Mouse (Mus musculus): ENCODE data around the gene Iqschfp. TPM values are rescaled to one million over a fixed set of nuclear protein-coding genes. Genes with fewer than 3 reads are reported as not detected.

The Iqschfp gene
- polyA plus RNA-seq, 1 experiment, result not detected

GRCm38 (mm10) chr3:68492513-68492912 lies 600.5 kb downstream of the Iqschfp start:
- Histone ChIP-seq H3K36me3 (ENCODE audit: control insufficient read depth, insufficient read depth, low read length) (no peaks in the 10 kb centered on the region), H3K4me1 (replicated peaks; ENCODE audit: control insufficient read depth, insufficient read depth, low read length) (no peaks in the 10 kb centered on the region; the same call in 1 of the 2 replicates), H3K27ac (ENCODE audit: control insufficient read depth, insufficient read depth, low read length) (no peak overlapping the region), H3K4me3 (ENCODE audit: control insufficient read depth, insufficient read depth, low read length) (no peak overlapping the region), H3K27me3 (ENCODE audit: control insufficient read depth, insufficient read depth, low read length) (peaks cover 8% of the 10 kb centered on the region; the same call in 1 of the 2 replicates)
- WGBS, result 79% methylated on average over 3 of the region's 3 CpGs
- no peak for DNase-seq
- TF ChIP-seq POLR2A (IDR thresholded peaks at IDR 0.05; ENCODE audit: control insufficient read depth, extremely low read depth, insufficient read depth, low read length, poor library complexity) (no peak), CTCF (IDR thresholded peaks at IDR 0.05; ENCODE audit: borderline replicate concordance, control insufficient read depth, extremely low read depth, insufficient read depth, low read length, poor library complexity) (no peak)

DNA sequence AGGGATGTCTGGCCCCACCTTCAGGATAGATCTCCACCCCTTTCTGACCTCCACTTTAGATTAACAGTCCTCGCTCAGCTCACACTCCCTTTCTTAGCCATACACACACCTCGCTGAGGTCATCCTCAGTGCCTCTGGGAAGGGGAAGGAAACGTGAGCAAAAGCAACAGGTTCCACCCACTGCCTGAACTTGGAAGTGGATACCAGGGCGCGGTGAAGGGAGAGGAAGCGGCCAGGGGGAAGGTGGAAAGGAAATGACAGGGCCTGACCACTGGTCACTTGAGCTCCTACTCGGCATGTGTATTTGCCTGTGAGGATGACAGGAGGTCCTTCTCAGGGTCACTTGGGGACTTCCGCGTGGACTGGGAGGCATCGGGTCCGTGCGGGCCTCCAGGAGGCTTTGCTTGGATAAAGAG lies 601.1 kb downstream of the Iqschfp start:
- H3K27me3 ChIP-seq (ENCODE audit: control insufficient read depth, insufficient read depth, low read length), result peaks cover 8% of the 10 kb centered on the region; the same call in 1 of the 2 replicates
- WGBS, result 4% methylated on average over 12 of the region's 12 CpGs
- no peak overlapping the region for H3K27ac ChIP-seq (ENCODE audit: control insufficient read depth, insufficient read depth, low read length)
- H3K36me3 ChIP-seq (ENCODE audit: control insufficient read depth, insufficient read depth, low read length), result no peaks in the 10 kb centered on the region
- no peak for TF ChIP-seq CTCF (IDR thresholded peaks at IDR 0.05; ENCODE audit: borderline replicate concordance, control insufficient read depth, extremely low read depth, insufficient read depth, low read length, poor library complexity)
- no peak for TF ChIP-seq POLR2A (IDR thresholded peaks at IDR 0.05; ENCODE audit: control insufficient read depth, extremely low read depth, insufficient read depth, low read length, poor library complexity)
- H3K4me3 ChIP-seq (ENCODE audit: control insufficient read depth, insufficient read depth, low read length), result peak overlapping the region; percentile 28
- DNase-seq, result no peak
- H3K4me1 ChIP-seq (replicated peaks; ENCODE audit: control insufficient read depth, insufficient read depth, low read length), result no peaks in the 10 kb centered on the region; the same call in 1 of the 2 replicates

GRCm38 (mm10) chr3:68493586-68494295 lies 601.7 kb downstream of the Iqschfp start:
- Histone ChIP-seq H3K4me1 (replicated peaks; ENCODE audit: control insufficient read depth, insufficient read depth, low read length) (no peaks in the 10 kb centered on the region; the same call in 1 of the 2 replicates), H3K4me3 (ENCODE audit: control insufficient read depth, insufficient read depth, low read length) (peak overlapping the region; percentile 28), H3K36me3 (ENCODE audit: control insufficient read depth, insufficient read depth, low read length) (no peaks in the 10 kb centered on the region), H3K27me3 (ENCODE audit: control insufficient read depth, insufficient read depth, low read length) (peaks cover 8% of the 10 kb centered on the region; the same call in 1 of the 2 replicates), H3K27ac (ENCODE audit: control insufficient read depth, insufficient read depth, low read length) (no peak overlapping the region)
- peak; percentile 23 for DNase-seq
- 1% methylated on average over 68 of the region's 70 CpGs for WGBS
- no peak for TF ChIP-seq CTCF (IDR thresholded peaks at IDR 0.05; ENCODE audit: borderline replicate concordance, control insufficient read depth, extremely low read depth, insufficient read depth, low read length, poor library complexity)
- no peak for TF ChIP-seq POLR2A (IDR thresholded peaks at IDR 0.05; ENCODE audit: control insufficient read depth, extremely low read depth, insufficient read depth, low read length, poor library complexity)

GRCm38 (mm10) chr3:68494296-68495095 lies 602.5 kb downstream of the Iqschfp start:
- H3K27ac ChIP-seq (ENCODE audit: control insufficient read depth, insufficient read depth, low read length), result no peak overlapping the region
- 2% methylated on average over 68 of the region's 68 CpGs for WGBS
- H3K36me3 ChIP-seq (ENCODE audit: control insufficient read depth, insufficient read depth, low read length), result no peaks in the 10 kb centered on the region
- DNase-seq, result no peak
- TF ChIP-seq POLR2A (IDR thresholded peaks at IDR 0.05; ENCODE audit: control insufficient read depth, extremely low read depth, insufficient read depth, low read length, poor library complexity), result no peak
- TF ChIP-seq CTCF (IDR thresholded peaks at IDR 0.05; ENCODE audit: borderline replicate concordance, control insufficient read depth, extremely low read depth, insufficient read depth, low read length, poor library complexity), result no peak
- peaks cover 8% of the 10 kb centered on the region; the same call in 1 of the 2 replicates for H3K27me3 ChIP-seq (ENCODE audit: control insufficient read depth, insufficient read depth, low read length)
- no peaks in the 10 kb centered on the region; the same call in 1 of the 2 replicates for H3K4me1 ChIP-seq (replicated peaks; ENCODE audit: control insufficient read depth, insufficient read depth, low read length)
- peak overlapping the region; percentile 3 for H3K4me3 ChIP-seq (ENCODE audit: control insufficient read depth, insufficient read depth, low read length)

GRCm38 (mm10) chr3:68495096-68495735 lies 603.2 kb downstream of the Iqschfp start:
- Histone ChIP-seq H3K36me3 (ENCODE audit: control insufficient read depth, insufficient read depth, low read length) (no peaks in the 10 kb centered on the region), H3K27ac (ENCODE audit: control insufficient read depth, insufficient read depth, low read length) (no peak overlapping the region), H3K27me3 (ENCODE audit: control insufficient read depth, insufficient read depth, low read length) (peaks cover 8% of the 10 kb centered on the region; the same call in 1 of the 2 replicates), H3K4me3 (ENCODE audit: control insufficient read depth, insufficient read depth, low read length) (peak overlapping the region; percentile 3), H3K4me1 (replicated peaks; ENCODE audit: control insufficient read depth, insufficient read depth, low read length) (no peaks in the 10 kb centered on the region; the same call in 1 of the 2 replicates)
- 3% methylated on average over 38 of the region's 38 CpGs for WGBS
- no peak for TF ChIP-seq CTCF (IDR thresholded peaks at IDR 0.05; ENCODE audit: borderline replicate concordance, control insufficient read depth, extremely low read depth, insufficient read depth, low read length, poor library complexity)
- no peak for TF ChIP-seq POLR2A (IDR thresholded peaks at IDR 0.05; ENCODE audit: control insufficient read depth, extremely low read depth, insufficient read depth, low read length, poor library complexity)
- no peak for DNase-seq

- no peaks in the 10 kb centered on the region for H3K36me3 ChIP-seq (ENCODE audit: control insufficient read depth, insufficient read depth, low read length)
- no peak overlapping the region for H3K4me3 ChIP-seq (ENCODE audit: control insufficient read depth, insufficient read depth, low read length)
- TF ChIP-seq CTCF (IDR thresholded peaks at IDR 0.05; ENCODE audit: borderline replicate concordance, control insufficient read depth, extremely low read depth, insufficient read depth, low read length, poor library complexity), result no peak
- no peak for TF ChIP-seq POLR2A (IDR thresholded peaks at IDR 0.05; ENCODE audit: control insufficient read depth, extremely low read depth, insufficient read depth, low read length, poor library complexity)
- H3K27me3 ChIP-seq (ENCODE audit: control insufficient read depth, insufficient read depth, low read length), result peaks cover 8% of the 10 kb centered on the region; the same call in 1 of the 2 replicates
- WGBS, result 45% methylated on average over 9 of the region's 9 CpGs
- H3K4me1 ChIP-seq (replicated peaks; ENCODE audit: control insufficient read depth, insufficient read depth, low read length), result no peaks in the 10 kb centered on the region; the same call in 1 of the 2 replicates
- no peak for DNase-seq
- no peak overlapping the region for H3K27ac ChIP-seq (ENCODE audit: control insufficient read depth, insufficient read depth, low read length)
These were observed 603.8 kb downstream of the Iqschfp start for GRCm38 (mm10) chr3:68495736-68496242.

All from thymus, adult 2 months (tissue).